Mouse (Mus musculus): Measurements from ENCODE around the gene Smyd3. TPM values are rescaled to one million over a fixed set of nuclear protein-coding genes. Genes with fewer than 3 reads are reported as not detected.

The Smyd3 gene
- total and polyA plus RNA-seq, 3 experiments: 3.5 to 19.4 (median 17.1) TPM

DNA sequence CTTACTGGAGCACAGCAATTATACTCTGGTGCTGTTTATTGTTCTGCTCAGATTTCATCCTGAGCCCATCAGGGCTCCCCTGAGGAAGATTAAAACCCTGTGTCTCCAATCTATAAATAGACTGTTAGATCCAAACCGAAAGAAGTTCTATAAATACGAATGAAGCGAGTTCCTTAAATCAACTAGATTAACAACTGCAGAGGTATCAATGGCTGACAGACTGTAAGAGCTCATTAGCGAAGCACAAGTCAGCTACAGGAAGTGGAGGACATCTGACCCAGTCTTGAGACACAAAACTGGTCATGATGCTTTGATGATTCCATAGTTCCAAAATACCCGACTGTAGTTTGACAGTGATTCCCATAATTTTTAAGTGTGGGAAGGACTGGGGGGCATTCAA is 29.9 kb downstream of the Smyd3 start:
- Histone ChIP-seq H3K9me3 (replicated peaks) (peaks cover 4% of the 10 kb centered on the region), H3K27me3 (ENCODE audit: insufficient read depth, low read length) (no peaks in the 10 kb centered on the region), H3K4me1 (ENCODE audit: insufficient read depth, low read depth, low read length) (peaks cover 24% of the 10 kb centered on the region), H3K4me3 (ENCODE audit: low read depth, low read length) (no peak overlapping the region), H3K36me3 (replicated peaks) (peaks cover 13% of the 10 kb centered on the region)
- ATAC-seq (ENCODE audit: extremely low read depth, insufficient number of reproducible peaks, low FRiP score, poor library complexity, severe bottlenecking) (no peak), DNase-seq (ENCODE audit: low spot score) (no peak)
- TF ChIP-seq POLR2AphosphoS5 (IDR thresholded peaks at IDR 0.05; ENCODE audit: insufficient replicate concordance, low read depth, low read length) (no peak), CTCF (IDR thresholded peaks at IDR 0.05; ENCODE audit: low read depth, low read length) (no peak), GATA2 (IDR thresholded peaks at IDR 0.05; ENCODE audit: borderline replicate concordance, low read depth, low read length) (no peak), GATA1 (IDR thresholded peaks at IDR 0.05; ENCODE audit: borderline replicate concordance, low read length) (no peak), TAL1 (conservative IDR thresholded peaks at IDR 0.05; ENCODE audit: low read depth, low read length) (no peak)

- H3K4me3 ChIP-seq (ENCODE audit: low read depth, low read length): no peak overlapping the region
- TF ChIP-seq POLR2AphosphoS5 (IDR thresholded peaks at IDR 0.05; ENCODE audit: insufficient replicate concordance, low read depth, low read length): no peak
- no peak for TF ChIP-seq TAL1 (conservative IDR thresholded peaks at IDR 0.05; ENCODE audit: low read depth, low read length)
- no peak for TF ChIP-seq GATA1 (IDR thresholded peaks at IDR 0.05; ENCODE audit: borderline replicate concordance, low read length)
- H3K9me3 ChIP-seq (replicated peaks): peaks cover 4% of the 10 kb centered on the region
- H3K36me3 ChIP-seq (replicated peaks): peaks cover 11% of the 10 kb centered on the region
- H3K4me1 ChIP-seq (ENCODE audit: insufficient read depth, low read depth, low read length): peaks cover 16% of the 10 kb centered on the region
- no peak for ATAC-seq (ENCODE audit: extremely low read depth, insufficient number of reproducible peaks, low FRiP score, poor library complexity, severe bottlenecking)
- no peak for DNase-seq (ENCODE audit: low spot score)
- H3K27me3 ChIP-seq (ENCODE audit: insufficient read depth, low read length): no peaks in the 10 kb centered on the region
Observed at GRCm38 (mm10) chr1:179487238-179487637, 30.6 kb downstream of the Smyd3 start.

DNA sequence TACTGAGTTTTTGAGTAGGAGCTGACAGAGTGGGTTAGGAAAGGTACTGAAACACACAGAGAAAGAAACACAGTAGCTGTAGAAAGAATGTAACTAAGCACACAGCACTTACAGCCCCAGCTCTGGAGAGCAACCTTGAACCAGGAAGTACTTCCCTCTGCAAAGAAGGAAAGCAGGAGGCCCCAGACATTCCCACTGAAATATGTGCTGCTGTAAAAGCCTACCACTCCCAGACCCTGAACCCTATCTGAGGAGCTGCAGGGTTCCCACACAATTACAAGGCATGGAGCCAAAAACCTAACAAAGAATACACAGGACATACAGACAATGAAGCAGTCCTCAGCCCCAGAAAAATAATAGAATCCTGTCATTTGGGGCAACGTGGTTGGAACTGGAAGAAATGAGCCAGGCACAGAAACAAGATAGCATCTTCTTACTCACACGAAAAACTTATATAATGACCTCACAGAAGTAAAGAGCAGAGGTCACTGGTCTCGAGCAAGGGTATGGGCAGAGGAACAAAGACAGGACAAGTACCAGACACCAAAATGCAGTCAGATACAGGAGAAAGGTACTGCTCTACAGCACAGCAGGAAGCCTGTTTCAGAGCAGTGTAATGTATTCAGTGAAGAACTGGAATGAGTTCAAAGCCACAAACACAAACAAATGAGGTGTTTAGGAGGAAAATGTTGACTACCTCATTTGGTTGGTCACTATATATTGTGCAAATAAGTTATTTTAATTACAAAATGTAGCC is 31.9 kb downstream of the Smyd3 start:
- DNase-seq (ENCODE audit: low spot score) (no peak), ATAC-seq (ENCODE audit: extremely low read depth, insufficient number of reproducible peaks, low FRiP score, poor library complexity, severe bottlenecking) (no peak)
- H3K9me3 ChIP-seq (replicated peaks): peaks cover 4% of the 10 kb centered on the region
- H3K27me3 ChIP-seq (ENCODE audit: insufficient read depth, low read length): no peaks in the 10 kb centered on the region
- TF ChIP-seq GATA1 (IDR thresholded peaks at IDR 0.05; ENCODE audit: borderline replicate concordance, low read length) (no peak), POLR2AphosphoS5 (IDR thresholded peaks at IDR 0.05; ENCODE audit: insufficient replicate concordance, low read depth, low read length) (no peak), CTCF (IDR thresholded peaks at IDR 0.05; ENCODE audit: low read depth, low read length) (no peak), GATA2 (IDR thresholded peaks at IDR 0.05; ENCODE audit: borderline replicate concordance, low read depth, low read length) (no peak), TAL1 (conservative IDR thresholded peaks at IDR 0.05; ENCODE audit: low read depth, low read length) (no peak)
- peaks cover 14% of the 10 kb centered on the region; the same call in 1 of the 2 replicates for H3K4me1 ChIP-seq (ENCODE audit: insufficient read depth, low read depth, low read length)
- H3K4me3 ChIP-seq (ENCODE audit: low read depth, low read length): no peak overlapping the region
- H3K36me3 ChIP-seq (replicated peaks): peaks cover 8% of the 10 kb centered on the region

DNA sequence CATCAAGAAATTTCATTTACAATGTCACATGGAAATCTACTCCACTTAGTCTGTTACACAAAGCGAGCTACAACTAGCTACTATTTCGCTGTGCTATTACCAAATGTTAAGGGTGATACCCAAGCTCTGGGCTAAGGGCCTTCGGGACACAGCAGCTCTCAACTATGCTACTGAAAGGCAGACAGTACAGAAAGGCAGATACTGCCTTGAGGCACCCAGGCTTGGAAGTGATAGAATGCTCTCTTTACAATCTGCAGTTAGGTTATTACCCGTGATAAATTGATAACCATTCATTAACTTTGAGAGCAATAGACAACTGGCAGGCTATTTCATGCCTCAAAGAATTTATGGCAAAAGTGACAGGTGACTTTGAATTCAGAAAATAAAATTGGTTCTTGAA is 37.0 kb downstream of the Smyd3 start:
- peaks cover 9% of the 10 kb centered on the region; the same call in 1 of the 2 replicates for H3K4me1 ChIP-seq (ENCODE audit: insufficient read depth, low read depth, low read length)
- ATAC-seq (ENCODE audit: extremely low read depth, insufficient number of reproducible peaks, low FRiP score, poor library complexity, severe bottlenecking) (no peak), DNase-seq (ENCODE audit: low spot score) (no peak)
- TF ChIP-seq POLR2AphosphoS5 (IDR thresholded peaks at IDR 0.05; ENCODE audit: insufficient replicate concordance, low read depth, low read length) (no peak), TAL1 (conservative IDR thresholded peaks at IDR 0.05; ENCODE audit: low read depth, low read length) (no peak), GATA2 (IDR thresholded peaks at IDR 0.05; ENCODE audit: borderline replicate concordance, low read depth, low read length) (no peak), GATA1 (IDR thresholded peaks at IDR 0.05; ENCODE audit: borderline replicate concordance, low read length) (no peak), CTCF (IDR thresholded peaks at IDR 0.05; ENCODE audit: low read depth, low read length) (no peak)
- H3K36me3 ChIP-seq (replicated peaks): peaks cover 3% of the 10 kb centered on the region
- no peaks in the 10 kb centered on the region for H3K27me3 ChIP-seq (ENCODE audit: insufficient read depth, low read length)
- H3K9me3 ChIP-seq (replicated peaks): no peaks in the 10 kb centered on the region
- H3K4me3 ChIP-seq (ENCODE audit: low read depth, low read length): no peak overlapping the region

GRCm38 (mm10) chr1:179477157-179477902 is 40.5 kb downstream of the Smyd3 start:
- TF ChIP-seq CTCF (IDR thresholded peaks at IDR 0.05; ENCODE audit: low read depth, low read length) (peak; percentile 38), POLR2AphosphoS5 (IDR thresholded peaks at IDR 0.05; ENCODE audit: insufficient replicate concordance, low read depth, low read length) (no peak)

DNA sequence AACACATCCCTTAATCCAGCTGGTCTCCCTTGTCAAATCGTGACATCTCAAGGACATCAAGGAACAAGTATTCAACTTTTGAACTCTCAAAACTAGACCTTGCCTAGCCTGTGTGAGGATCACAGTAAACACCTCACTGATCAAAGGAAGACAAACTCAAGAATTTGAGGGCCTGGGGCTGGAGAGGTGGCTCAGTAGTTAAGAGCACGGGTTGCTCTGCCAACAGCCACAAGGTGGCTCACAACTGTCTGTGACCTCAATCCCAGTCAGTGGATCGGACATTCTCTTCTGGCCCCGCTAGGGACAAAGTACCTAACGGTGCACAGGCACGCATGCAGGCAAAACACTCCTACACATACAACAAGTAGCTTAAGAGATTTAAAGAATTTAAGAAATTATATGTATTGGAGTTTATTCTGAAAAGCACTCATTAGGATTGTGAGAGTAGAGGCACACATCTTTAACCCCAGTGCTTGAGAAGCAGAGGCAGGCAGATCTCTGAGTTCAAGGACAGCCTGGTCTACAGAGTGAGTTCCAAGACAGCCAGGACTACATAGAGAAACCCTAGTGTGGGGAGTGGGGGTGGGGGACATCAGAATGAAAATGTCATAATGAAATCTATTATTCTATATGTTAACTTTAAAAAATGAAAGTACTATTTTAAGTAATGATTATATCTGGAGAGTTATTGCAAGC is 41.2 kb downstream of the Smyd3 start:
- Histone ChIP-seq H3K9me3 (replicated peaks) (no peaks in the 10 kb centered on the region), H3K4me3 (ENCODE audit: low read depth, low read length) (no peak overlapping the region), H3K4me1 (ENCODE audit: insufficient read depth, low read depth, low read length) (no peaks in the 10 kb centered on the region), H3K36me3 (replicated peaks) (peaks cover 8% of the 10 kb centered on the region), H3K27me3 (ENCODE audit: insufficient read depth, low read length) (no peaks in the 10 kb centered on the region)
- ATAC-seq (ENCODE audit: extremely low read depth, insufficient number of reproducible peaks, low FRiP score, poor library complexity, severe bottlenecking) (peak; percentile 49), DNase-seq (ENCODE audit: low spot score) (no peak)
- TF ChIP-seq GATA1 (IDR thresholded peaks at IDR 0.05; ENCODE audit: borderline replicate concordance, low read length) (no peak), CTCF (IDR thresholded peaks at IDR 0.05; ENCODE audit: low read depth, low read length) (peak; percentile 56; the same call in 1 of the 2 replicates)

More at GRCm38 (mm10) chr1:179477157-179477902, 40.5 kb downstream of the Smyd3 start:
- Histone ChIP-seq H3K27me3 (ENCODE audit: insufficient read depth, low read length) (no peaks in the 10 kb centered on the region), H3K9me3 (replicated peaks) (no peaks in the 10 kb centered on the region), H3K4me1 (ENCODE audit: insufficient read depth, low read depth, low read length) (no peaks in the 10 kb centered on the region), H3K36me3 (replicated peaks) (peaks cover 6% of the 10 kb centered on the region), H3K4me3 (ENCODE audit: low read depth, low read length) (no peak overlapping the region)
- DNase-seq (ENCODE audit: low spot score) (no peak), ATAC-seq (ENCODE audit: extremely low read depth, insufficient number of reproducible peaks, low FRiP score, poor library complexity, severe bottlenecking) (peak; percentile 57; the same call in 1 of the 2 replicates)

Measured in G1E (cell line).